Mouse (Mus musculus) adrenal gland, postnatal 4 days (tissue): Measurements from ENCODE around the gene Atp6v0e. TPM values are rescaled to one million over a fixed set of nuclear protein-coding genes. Genes with fewer than 3 reads are reported as not detected.

Experiments
- DNase-seq, 2 experiments: peaks; one replicate each; pipeline ENCODE4 v3.0.0; 2021 to 2022; ENCODE audit warnings: low spot score in 2 of 2, mixed read lengths in 2 of 2
- total RNA-seq, 2 experiments: library from RNA; stranded (reverse); gene quantifications; 2 replicates each; pipeline ENCODE4 v1.2.3; 2021

Atp6v0e gene
- total RNA-seq, 2 experiments from 2014 or later = 141 to 142 TPM

GRCm38 (mm10) chr17:26715916-26716717, 53.1 kb downstream of the Atp6v0e start:
- DNase-seq = peak; percentile 83 to 93

- DNase-seq = no peak
Measured at GRCm38 (mm10) chr17:26717868-26718267, 54.8 kb downstream of the Atp6v0e start.

GRCm38 (mm10) chr17:26719405-26719804, 56.4 kb downstream of the Atp6v0e start:
- no peak for DNase-seq

- no peak for DNase-seq
Measured at GRCm38 (mm10) chr17:26721802-26722201, 58.8 kb downstream of the Atp6v0e start.

- no peak for DNase-seq
Measured at GRCm38 (mm10) chr17:26724790-26725189, 61.8 kb downstream of the Atp6v0e start.

GRCm38 (mm10) chr17:26726674-26727073, 63.6 kb downstream of the Atp6v0e start:
- DNase-seq = no peak

GRCm38 (mm10) chr17:26727110-26727755, 64.2 kb downstream of the Atp6v0e start:
- no peak for DNase-seq

GRCm38 (mm10) chr17:26742581-26742980, 79.5 kb downstream of the Atp6v0e start:
- DNase-seq = no peak

GRCm38 (mm10) chr17:26743294-26743693, 80.3 kb downstream of the Atp6v0e start:
- DNase-seq = no peak

Other genes with a start within 250 kb of the Atp6v0e start
- 10 to 100 TPM; 55.6 to 57.4 TPM for gene Neurl1b, start 248.4 kb upstream of the Atp6v0e start, total RNA-seq
- 100 to 1,000 TPM; 158 to 164 TPM for gene Ergic1, start 101.7 kb upstream of the Atp6v0e start, total RNA-seq
- gene Dusp1, start 101.1 kb upstream of the Atp6v0e start, total RNA-seq = 10 to 100 TPM; 43.8 to 46.4 TPM
- gene Crebrf, start 52.4 kb downstream of the Atp6v0e start, total RNA-seq = 10 to 100 TPM; 47.5 to 51.9 TPM
- gene Bnip1, start 117.8 kb downstream of the Atp6v0e start, total RNA-seq = 10 to 100 TPM; 37.8 to 38.3 TPM
- gene Nkx2-5, start 181.8 kb downstream of the Atp6v0e start, total RNA-seq = not detected